Mouse (Mus musculus): ENCODE results near the gene Gngt2. TPM values are rescaled to one million over a fixed set of nuclear protein-coding genes. Genes with fewer than 3 reads are reported as not detected.
A peak's percentile ranks its signal among the peaks of the same experiment; 100 is the strongest.

The Gngt2 gene
- total RNA-seq, 4 experiments from 2014 or later, result 2.3 to 4.0 (median 2.8) TPM

GRCm38 (mm10) chr11:95826317-95827167 lies 10.5 kb upstream of the Gngt2 start:
- no peak for DNase-seq (ENCODE audit: low spot score in 2 of 2)

GRCm38 (mm10) chr11:95827168-95827447 lies 9.9 kb upstream of the Gngt2 start:
- no peak for DNase-seq (ENCODE audit: low spot score in 2 of 2)

DNA sequence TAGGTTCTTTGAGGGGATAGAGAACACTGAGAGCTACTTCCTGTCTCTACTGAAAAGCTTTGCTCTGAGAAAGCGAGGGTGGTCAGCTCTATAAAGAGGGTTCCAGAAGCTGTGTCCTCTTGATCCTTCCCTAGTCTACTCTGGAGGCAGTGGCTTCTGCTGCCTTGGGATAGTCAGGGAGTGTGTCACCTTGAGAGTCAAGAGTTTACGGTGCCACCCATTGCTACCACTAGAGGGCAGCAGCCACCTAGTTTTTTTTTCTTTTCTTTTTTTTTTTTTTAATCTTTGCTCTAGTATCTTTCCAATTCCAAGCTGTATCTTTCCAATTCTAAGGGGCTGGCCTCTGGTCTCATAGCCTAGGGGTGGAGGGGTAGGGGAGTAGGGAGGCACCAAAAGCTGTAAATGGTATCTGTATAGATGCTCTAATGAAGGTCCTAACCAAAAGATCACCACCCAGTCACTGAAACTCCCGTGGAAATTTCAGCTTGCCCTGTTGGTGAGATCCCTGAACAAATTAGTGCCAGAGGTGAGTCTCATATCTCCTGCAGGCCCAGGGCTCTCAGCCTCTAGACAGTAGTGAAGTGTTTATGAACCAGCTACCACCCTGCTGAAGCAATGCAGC lies 9.4 kb upstream of the Gngt2 start:
- DNase-seq (ENCODE audit: low spot score in 2 of 2), result peak; percentile 44 to 50

DNA sequence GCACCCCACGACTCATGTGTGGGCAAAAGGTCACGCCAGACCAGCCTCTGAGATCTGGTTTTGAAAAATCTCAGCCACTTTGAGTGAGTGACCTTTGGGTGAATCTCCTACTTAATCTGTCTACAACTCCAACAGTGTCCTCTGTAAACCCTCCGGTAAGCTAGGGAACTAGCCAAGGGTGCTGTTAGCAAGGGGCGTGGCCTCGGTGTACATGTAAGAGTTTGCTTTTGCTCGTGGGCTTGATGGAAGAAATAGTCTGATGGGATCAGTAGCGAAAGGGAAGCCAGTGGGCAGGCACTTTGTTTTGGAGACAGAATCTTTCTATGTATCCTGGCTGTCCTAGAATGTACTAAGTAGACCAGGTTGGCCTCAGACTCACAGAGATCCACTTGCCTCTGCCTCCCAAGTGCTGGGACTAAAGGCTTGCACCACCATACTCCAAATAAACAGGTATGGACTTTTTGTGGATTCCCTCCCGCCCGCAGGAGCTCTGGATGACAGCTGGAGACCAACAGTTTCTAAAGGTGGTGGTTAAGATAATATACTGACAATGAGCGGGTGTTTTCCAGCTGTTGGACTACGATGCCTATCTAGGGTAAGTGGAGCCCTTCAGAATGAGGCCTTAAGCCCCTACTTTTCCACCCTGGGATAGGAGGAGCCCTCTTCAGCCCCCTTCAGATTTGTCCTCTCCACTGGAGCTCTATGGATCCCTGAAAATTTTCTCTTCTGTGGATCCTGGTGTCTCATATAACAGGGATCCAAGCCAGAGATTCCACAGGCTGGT lies 8.6 kb upstream of the Gngt2 start:
- no peak for DNase-seq (ENCODE audit: low spot score in 2 of 2)

DNA sequence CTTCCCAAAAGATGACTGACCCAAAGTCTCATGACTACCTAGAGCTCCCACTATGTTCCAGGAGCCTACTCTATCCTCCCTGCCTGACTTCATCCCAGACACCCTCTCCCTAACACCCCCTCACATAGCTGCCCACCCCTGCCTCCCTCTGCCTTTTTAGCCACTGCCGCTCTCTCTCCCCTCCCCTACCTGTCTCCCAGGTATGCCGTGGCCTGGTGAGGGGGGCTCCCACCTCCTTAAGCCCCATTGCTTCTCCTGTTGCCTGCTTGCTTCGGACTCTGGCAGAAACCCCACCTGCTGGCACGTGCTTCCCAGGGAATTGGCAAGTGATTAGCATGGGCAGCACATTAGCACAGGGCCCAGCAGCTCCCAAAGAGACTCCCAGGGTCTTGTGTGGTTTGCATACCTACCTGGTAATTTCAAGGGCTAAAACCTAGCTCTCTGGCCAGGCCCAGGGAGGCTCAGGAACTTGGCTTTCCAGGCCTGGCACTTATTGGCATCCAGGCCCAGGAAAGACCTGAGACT lies 7.4 kb upstream of the Gngt2 start:
- no peak for DNase-seq (ENCODE audit: low spot score in 2 of 2)

GRCm38 (mm10) chr11:95830411-95831275 lies 6.4 kb upstream of the Gngt2 start:
- DNase-seq (ENCODE audit: low spot score in 2 of 2), result no peak

DNA sequence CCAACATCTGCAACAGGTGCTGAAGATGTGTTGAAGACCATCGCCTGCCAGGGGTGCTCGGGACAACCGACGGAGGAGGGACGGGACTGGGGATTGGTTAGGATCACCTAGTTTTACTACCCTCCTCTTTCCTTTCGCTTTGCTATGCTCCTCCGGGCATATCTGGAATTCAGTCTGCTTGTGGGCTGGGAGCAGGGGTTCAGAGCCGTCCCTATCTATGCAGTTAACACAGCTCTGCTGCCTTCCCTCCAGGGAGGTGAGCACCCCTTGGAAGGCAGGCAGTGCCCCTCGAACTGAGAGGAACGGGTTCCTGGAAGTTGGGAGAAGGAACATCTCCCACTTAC lies 5.8 kb upstream of the Gngt2 start:
- DNase-seq (ENCODE audit: low spot score in 2 of 2), result no peak

DNA sequence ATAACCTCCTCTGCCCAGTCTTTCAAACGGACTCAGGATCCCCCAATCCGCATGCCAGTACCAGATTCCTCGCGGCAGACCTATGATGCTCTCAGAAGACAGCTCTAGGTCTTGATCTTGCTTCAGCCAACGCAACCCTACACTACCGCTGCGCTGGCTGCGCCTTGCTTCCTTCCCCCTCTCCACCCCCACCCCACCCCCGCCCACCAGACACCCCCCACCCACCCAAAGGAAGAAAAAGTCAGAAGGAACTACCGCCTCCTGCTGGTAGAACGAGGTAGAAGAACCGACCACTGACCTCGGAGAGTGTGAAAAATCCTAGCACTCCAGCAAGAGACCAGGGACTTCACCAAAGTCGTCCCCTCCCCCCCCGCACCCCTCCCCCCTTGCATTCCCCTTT lies 5.4 kb upstream of the Gngt2 start:
- no peak for DNase-seq (ENCODE audit: low spot score in 2 of 2)

DNA sequence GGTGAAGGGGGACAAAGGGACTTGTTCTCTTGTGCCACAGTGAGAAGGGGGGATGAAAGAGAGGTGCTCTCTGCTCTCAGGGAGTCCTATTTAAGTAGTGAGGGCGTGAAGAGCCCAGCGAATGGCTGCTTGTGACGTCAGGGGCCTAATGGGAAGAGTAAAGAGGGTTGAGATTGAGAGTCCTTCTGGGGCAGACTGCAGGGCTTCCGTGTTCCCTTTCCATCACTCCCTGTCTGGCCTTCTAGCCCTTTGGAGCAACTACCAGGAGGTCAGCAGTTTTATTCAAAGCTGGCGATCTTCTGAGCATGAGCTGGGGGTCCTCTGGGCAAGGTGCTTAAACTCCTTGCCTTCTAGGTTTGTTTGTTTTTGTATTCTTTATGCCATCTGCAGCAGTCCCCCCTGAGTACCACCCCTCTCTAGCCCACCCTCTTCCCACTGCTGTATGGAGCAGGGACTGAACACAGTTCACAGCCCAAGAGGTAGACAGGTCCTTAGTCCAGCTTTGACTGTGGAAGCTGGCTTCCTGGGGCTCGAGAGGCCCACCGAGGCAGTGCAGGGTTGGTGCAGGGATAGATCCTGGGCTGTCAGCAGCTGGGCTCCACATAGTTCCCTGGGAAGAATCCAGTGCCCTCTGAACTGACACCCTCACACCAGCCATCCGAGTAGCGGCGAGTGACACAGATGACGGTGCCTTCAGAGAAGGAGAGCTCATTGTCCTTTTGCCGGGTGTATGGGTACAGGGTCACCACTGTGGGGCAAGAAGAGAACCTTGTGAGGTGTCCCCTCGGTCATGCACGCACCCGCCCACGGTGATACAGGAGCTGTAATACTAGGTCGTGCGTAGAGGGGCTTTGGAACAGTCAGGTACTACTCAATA lies 4.6 kb upstream of the Gngt2 start:
- no peak for DNase-seq (ENCODE audit: low spot score in 2 of 2)

- DNase-seq (ENCODE audit: low spot score in 2 of 2), result no peak
Observed at GRCm38 (mm10) chr11:95833006-95833570, 3.9 kb upstream of the Gngt2 start.

DNA sequence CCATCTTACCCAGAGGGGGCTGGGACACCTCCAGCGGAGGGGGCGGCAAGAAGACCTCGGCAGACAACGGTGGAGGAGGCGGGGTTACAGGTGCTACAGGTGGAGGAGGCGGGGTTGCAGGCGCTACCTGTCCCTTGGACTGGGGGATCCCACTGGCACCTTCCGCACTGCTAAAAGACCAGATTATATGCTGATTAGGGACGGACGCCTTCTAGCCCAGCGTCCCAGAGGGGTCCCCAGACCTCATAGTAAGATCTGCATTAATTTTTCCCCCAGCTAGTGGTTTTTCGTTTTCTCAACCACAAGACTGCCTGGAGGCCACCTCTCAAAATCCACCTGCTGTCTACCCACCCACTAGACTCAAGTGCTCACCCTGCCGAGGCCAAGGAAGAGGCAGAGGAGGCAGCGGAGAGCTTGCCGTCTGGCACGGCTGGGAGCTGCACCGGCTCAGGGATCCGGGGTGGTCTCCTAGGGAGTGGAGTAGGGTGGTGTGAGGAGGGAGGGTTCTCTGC lies 3.3 kb upstream of the Gngt2 start:
- no peak for DNase-seq (ENCODE audit: low spot score in 2 of 2)

DNA sequence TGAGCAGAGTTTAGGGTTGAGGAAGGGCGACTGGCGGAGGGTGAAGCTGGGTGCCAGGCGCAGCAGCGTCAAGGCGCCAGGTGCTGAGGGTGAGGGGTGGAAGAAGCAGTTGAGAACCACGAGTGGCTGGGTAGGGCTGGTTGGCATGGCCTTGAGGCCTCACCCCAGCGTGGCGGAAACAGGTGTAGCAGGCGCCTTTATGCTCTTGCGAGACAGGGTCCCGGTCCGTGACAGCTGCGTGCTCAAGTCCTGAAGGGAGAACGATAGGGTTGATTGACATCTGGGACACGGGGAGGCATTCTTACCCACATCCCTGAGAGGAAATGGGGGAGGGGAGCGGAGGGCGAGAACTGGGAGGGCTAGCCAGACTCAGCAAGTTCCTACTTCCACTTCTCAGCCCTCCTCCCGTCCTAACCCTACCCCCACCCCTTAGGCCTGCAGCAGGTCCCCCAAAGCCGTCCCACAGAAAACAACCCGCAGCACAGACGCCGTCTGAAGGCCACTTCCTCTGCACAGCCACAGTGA lies 2.8 kb upstream of the Gngt2 start:
- no peak for DNase-seq (ENCODE audit: low spot score in 2 of 2)

DNA sequence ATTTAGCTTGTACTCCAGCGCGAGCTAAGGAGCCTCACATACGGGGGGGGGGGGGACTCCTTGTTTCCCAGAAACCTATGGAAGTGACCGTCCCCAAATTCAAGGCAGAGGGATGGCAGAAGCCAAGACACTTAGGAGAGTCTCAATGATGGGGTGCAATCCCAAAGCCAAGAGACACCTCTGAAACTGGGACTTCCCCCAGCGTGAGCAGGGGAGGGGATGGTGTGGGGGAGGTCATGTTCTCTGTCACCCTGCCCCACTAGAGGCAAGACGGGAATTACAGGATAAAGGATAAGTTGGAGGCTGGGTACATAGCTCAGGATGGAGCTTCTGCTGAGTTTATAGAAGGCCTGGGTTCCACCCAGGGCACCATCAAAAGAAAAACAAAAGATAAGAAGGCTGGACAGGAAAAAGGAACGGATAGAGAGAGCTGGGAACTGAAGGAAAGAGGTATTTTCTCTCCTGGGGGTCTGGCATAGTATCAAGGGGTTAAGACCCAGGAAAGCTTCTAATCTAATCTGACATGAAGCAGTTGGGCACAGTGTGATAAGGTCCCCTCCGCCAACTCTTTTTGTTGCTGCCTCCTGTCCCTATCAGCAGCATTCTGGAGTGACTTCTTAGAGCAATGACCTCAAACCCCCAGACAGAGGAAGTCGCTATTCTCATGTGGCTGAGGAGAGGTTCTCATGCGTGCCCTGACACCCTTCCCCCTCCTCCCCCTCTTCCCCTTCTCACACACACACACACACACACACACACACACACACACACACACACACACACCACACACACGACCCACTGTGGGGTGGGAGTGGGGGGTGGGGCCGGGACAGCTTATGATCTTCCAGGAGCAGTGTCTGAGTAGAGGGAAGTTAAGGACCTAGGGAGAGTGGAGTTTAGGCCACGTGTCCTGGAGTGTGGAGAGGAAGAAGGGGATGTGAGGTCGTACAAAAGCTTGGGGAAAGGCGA lies 2.0 kb upstream of the Gngt2 start:
- DNase-seq (ENCODE audit: low spot score in 2 of 2), result no peak

DNA sequence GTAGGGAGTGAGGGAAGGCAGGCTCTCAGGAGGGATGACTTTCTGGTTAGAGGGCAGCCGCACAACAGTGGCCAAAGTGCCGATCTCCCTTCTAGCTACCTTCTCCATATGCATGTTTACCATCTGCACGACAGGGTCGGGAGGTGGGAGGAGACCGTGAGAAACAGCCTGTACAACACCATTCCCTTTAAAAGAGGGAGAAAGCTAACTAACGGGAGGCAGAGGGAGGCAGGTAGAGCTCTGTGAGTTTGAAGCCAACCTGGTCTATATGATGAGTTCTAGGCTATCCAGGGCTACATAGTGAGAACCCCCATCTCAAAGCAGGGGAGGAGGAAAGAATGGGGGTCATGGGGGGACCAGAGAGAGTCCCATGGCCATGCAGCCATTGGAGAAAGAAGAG lies 1.2 kb upstream of the Gngt2 start:
- no peak for DNase-seq (ENCODE audit: low spot score in 2 of 2)

DNA sequence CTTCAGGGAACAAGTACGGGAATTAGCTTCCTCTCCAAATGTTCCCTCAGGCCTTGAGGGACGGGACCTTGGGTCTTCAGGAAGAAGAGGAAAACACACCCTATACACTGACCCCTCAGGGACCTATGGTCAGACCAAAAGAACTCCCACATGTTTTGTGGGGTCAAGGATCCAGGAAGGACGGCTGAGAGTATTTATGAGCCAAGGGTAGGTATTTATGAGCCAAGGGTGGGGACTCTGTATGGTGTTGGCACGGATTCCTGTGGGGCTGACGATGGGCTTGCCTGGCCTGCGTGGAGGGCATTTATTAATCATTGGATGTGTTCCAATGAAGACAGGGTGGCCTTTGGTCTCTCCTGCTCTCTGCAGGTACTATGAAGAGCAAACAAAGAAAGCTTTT lies 583 bp upstream of the Gngt2 start:
- no peak for DNase-seq (ENCODE audit: low spot score in 2 of 2)

- no peak for DNase-seq (ENCODE audit: low spot score in 2 of 2)
Observed at GRCm38 (mm10) chr11:95838598-95838997, 1.6 kb downstream of the Gngt2 start.

DNA sequence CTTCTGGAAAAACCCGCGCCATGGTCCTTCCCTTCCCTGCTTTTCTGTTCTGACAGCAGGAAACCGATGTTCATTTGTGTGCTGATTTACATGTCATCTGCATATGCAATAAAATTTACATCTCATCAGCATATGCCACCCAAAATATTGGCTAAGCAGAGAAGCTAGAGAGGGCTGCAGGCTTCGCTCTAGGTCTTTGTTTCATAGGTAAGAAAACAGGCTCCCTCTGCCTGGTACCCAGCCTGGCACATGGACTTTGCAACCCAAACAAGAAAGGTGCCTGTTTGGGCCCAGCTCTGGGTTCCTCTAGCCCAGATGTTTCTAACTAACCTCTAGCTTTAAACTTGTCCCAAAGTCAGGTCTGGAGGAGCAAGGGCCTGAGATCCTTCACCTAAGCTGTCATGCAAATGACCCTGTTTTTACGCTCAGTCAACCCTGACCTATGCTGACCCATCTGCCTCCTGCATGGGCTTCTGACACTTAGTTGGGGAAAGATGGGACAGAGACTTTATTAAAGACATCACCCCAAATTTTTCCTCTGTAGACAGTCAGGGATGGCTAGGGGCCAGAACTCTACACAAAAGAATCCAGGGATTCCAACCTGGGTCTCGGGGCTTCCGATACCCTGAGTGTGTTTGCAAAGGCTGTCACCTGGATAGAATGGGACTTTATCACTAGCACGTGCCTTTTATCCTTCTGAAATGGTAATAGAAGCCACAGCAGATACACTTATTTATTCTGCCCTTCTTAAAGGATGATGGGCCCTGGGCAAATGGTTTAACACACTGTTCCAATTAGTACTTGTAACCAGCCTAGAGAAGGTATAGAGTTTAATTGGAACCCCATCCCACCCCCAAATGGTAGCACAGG lies 2.2 kb downstream of the Gngt2 start:
- no peak for DNase-seq (ENCODE audit: low spot score in 2 of 2)
